Mouse (Mus musculus): ENCODE measurements at regions not wholly inside any gene's neighbourhood (a gene's known extent, or its start where the extent isn't known, plus 50 kb on each side); places are given as distances from the start of the nearest gene placed in this dataset.

- TF ChIP-seq POLR2A (IDR thresholded peaks at IDR 0.05; ENCODE audit: borderline replicate concordance, insufficient read depth, low read length) (no peak), CTCF (IDR thresholded peaks at IDR 0.05; ENCODE audit: borderline replicate concordance, insufficient read depth, low read depth, low read length) (no peak)
Observed at GRCm38 (mm10) chr1:35694349-35694748, 373.9 kb upstream of the Hs6st1 start.
